Mouse (Mus musculus): ENCODE data around the gene Gm20662.

Gm20662 gene

DNA sequence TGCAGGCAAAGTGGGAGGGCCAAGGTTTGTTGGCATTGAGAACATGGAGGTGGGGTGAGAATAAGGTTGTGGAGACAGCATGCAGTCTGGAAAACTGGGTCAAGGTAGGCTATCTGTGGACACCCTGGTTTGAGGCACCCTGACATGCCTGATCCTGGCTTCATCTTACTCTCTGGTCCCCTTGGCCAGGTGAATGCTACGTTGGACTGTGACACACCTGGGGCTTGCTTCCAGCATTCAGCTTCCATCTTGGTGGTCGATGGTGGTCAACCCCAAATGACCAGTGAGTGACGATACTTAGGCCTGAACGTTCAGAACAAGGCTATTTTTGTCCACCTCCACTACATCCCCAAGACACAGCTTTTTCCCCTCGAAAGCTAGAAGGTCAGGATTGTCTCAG is at the start of gene Gm20662:
Gene Gm20662, plus strand, starts transcription at position 301 of the 400 bp plus-strand sequence.
- no peak for DNase-seq (ENCODE audit: low read depth, low spot score)

DNA sequence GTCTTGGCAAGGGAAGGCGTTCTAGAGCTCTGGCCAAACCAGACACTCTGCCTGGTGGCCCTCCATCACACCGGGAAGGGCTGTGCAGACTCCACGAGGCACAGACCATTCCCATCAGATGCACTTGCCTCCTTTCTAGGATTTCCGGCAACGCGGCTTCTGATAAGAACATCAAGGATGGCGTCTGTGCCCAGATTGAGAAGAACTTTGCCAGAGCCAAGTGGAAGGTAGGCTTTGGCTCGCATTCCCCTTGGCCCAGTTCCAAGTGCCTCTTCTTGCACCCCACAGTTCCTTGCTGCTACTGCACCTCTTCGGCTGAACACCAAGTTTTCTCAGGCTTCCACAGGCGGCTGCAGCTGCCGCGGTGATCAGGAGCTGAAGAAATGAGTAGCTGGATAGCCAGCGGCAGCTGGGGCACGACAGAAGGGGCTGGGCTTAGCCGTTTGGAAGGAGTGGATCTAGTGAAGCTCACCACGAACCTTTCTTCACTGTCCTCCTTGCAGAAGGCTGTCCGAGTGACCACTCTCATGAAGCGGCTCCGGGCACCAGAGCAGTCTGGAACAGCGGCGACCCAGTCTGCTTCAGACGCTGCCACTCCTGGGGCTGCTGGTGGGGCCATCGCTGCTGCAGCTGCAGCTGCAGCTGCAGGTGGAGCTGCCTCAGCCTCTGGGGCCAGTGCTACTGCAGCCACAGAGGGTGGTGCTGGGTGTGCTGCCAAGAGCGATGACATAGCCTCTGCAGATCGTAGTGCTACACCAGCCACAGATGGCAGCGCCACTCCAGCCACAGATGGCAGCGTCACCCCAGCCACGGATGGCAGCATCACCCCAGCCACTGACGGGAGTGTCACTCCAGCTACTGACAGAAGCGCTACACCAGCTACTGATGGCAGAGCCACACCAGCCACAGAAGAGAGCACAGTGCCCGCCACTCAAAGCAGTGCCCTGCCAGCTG is 48.6 kb upstream of the Gm20662 start:
- peak; percentile 18 for DNase-seq (ENCODE audit: low read depth, low spot score)

DNA sequence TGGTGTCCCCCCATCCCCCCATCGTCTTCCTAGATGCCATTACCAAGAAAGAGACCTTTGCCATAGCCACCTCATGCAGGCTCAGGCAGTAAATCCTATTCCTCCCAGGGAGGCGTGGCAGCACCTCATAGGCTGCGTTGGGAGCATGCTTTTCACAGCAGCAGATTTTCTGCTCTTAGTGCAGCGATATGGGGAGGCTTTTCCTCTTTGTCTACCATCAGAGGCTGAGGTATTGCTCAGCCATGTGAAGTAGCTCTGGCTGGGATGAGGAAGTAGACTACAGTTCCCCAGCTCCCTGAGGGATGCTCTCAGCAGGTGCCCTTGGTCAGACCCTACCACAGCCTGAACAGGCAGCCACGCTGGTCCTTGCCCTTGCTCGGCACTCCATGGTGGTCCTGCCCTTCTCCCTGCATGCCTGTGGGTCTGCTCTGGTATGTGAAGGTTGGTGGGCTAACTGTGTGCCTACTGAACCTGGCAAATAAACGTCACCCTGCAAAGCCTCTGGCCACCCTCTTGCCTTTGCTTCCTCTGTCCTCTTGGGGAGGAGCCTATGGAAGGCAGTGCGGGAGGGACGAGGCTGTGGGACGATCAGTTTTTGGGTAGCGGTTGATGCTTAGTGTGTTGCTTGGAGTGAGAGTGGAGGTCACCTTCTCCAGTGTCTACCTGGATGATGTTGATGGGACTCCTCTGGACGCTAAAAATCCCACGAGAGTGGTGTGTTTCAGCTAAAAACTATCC is 46.8 kb upstream of the Gm20662 start:
- DNase-seq (ENCODE audit: low read depth, low spot score), result no peak

DNA sequence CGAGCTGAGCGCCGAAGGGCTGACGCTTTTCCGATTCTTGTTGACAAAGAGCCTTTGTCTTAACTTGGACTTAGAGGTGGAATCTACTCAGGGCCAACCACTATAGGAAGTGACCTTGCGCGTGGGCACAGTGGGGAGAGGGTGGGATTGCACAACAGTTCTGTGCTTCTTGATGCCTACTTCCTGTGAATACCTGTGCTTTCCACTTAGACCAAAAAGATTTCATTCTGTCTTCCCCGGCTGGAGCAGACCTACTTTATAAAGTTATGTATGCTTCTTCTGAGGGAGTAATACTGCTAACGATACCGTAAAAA is 46.3 kb upstream of the Gm20662 start, which contains the start of gene Traip:
Gene Traip, plus strand, starts transcription at position 215 of the 314 bp plus-strand sequence.
- DNase-seq (ENCODE audit: low read depth, low spot score), result no peak

- DNase-seq (ENCODE audit: low read depth, low spot score), result peak; percentile 82
Measured at GRCm38 (mm10) chr9:107950460-107951355, 45.4 kb upstream of the Gm20662 start.

DNA sequence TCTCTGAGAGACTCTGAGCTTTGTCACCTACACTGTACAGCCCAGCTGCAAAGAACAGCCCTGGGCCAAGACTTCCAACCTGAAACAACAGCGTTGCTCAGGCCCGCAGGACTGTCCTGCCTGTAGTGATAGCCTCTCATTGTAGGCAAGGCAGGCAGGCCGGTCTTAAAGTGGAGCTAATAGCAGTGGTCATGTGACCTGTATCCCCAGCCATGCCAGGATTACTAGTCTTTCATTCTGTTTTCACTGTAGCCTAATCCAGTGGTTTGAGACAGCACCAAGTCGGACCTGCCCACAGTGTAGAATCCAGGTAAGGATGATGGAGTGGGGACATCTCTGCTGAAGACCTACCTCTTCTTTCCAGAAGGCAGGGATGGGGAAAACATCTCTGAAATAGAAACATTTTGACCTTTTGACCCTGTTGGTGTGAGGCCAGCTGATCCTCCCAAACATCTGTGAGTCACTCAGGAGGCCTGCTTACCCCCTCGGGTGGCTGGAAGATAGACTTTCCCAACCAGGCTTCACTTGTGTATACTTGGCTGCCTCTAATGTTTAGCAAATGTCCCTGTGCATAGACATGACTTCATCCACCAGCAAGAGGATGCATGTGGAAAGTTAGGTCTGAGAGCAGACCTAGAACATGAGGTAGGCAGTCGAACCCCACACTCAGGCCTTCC is 40.4 kb upstream of the Gm20662 start:
- no peak for DNase-seq (ENCODE audit: low read depth, low spot score)

- no peak for DNase-seq (ENCODE audit: low read depth, low spot score)
Measured at GRCm38 (mm10) chr9:107957141-107957540, 39.0 kb upstream of the Gm20662 start.

DNA sequence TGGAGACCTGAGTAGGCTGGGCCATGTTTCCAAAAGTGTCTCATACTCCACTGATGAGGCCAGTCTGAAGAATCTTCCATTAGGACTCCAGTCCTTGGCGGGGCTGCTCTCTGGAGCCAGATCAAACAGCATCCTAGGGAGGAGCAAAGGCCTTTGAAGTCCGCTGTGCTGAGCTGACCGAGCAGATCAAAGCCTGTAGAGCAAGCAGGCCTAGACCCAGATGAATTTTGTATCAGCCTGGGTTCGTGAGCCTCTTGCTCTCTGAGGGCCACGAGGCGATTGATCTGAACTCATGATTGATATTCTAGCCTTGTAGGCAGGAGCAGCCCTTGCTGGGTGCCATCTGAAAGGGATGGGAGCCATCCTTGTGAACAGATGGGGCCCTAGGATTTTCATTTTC is 36.3 kb upstream of the Gm20662 start:
- DNase-seq (ENCODE audit: low read depth, low spot score), result no peak

- peak; percentile 36 for DNase-seq (ENCODE audit: low read depth, low spot score)
Measured at GRCm38 (mm10) chr9:107960928-107961327, 35.2 kb upstream of the Gm20662 start.

GRCm38 (mm10) chr9:107961351-107961762 is 34.8 kb upstream of the Gm20662 start:
- no peak for DNase-seq (ENCODE audit: low read depth, low spot score)

DNA sequence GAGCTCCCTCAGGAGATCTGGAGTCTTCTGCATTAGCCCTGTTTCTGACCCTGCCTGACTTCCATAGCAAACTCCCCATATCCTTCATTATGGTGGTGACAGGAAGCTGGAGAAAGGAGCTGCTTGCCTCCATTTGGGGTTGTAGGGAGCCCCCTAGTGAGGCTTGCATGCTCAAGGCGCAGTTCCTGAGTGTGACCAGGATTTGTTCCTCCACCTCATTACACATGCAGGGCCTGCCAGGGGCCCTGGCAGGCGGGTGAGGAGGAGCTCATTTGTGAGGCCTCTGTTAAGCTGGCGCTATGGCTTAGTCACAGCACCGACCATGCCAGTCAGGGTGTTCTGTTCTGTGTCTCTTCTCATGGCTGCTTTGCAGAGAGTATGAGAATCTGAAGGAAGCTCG is 34.3 kb upstream of the Gm20662 start:
- no peak for DNase-seq (ENCODE audit: low read depth, low spot score)

- no peak for DNase-seq (ENCODE audit: low read depth, low spot score)
Measured at GRCm38 (mm10) chr9:107962916-107963315, 33.2 kb upstream of the Gm20662 start.

DNA sequence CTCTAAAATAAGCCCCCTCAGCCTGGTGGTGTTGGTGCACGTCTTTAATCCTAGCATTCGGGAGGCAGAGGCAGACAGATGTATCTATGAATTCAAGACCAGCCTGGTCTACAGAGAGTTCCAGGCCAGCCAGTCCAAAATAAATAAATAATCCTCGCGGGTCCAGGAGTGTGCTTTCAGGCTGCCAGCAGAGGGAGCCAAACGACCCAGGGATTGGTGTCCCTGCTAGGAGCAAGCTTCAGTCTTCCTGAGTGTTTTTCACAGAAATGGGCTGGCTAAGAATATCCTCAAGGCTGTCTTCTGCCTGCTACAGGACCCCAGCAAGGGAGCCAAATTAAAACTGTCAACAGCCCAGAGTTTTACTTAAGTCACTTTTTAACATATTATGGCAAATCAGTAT is 32.4 kb upstream of the Gm20662 start:
- peak; percentile 74 for DNase-seq (ENCODE audit: low read depth, low spot score)

- DNase-seq (ENCODE audit: low read depth, low spot score), result no peak
Measured at GRCm38 (mm10) chr9:107964681-107965080, 31.5 kb upstream of the Gm20662 start.

- DNase-seq (ENCODE audit: low read depth, low spot score), result no peak
Measured at GRCm38 (mm10) chr9:107966676-107967075, 29.5 kb upstream of the Gm20662 start.

- no peak for DNase-seq (ENCODE audit: low read depth, low spot score)
Measured at GRCm38 (mm10) chr9:107967437-107967836, 28.7 kb upstream of the Gm20662 start.

GRCm38 (mm10) chr9:107968531-107968930 is 27.6 kb upstream of the Gm20662 start:
- no peak for DNase-seq (ENCODE audit: low read depth, low spot score)

- DNase-seq (ENCODE audit: low read depth, low spot score), result no peak
Measured at GRCm38 (mm10) chr9:107970311-107970710, 25.8 kb upstream of the Gm20662 start.

DNA sequence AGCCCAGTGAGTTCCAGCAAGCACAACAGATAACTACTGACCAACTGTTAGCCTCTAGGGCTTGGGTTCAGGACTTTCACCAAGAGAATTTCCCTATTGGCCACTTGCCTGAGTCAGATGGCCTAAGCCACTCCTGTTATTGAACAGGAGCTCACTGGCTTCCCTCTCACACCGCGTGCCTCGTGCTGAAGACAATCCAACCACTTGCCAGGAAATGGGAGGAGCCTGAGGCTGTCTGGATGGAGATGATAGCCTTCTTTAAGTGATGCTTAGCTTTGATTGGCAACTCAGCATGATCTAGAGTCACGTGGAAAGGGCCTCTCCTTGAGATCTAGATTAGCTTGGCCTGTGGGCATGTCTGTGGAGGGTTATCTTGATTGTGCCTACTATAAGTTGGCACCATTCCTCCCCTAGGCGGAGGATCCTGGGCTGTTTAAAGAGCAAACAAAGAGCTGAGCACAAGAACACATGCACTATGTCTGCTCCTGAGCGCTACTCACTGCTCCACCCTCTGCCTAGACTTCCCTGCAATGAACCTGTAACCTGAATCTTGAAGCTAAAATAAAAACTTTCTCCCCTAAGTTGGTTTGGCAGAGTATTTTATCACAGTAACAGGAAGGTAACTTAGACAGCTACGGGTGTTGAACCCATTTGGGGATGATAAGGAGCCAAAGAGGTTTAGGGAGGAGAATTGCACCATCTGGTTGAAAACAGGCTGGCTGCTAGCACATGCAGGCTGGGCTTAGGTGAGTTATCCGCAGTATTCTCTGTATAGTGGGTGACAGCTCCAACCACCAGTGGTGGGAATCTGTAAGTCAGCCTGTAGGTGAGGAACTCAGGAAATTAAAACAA is 24.2 kb upstream of the Gm20662 start:
- no peak for DNase-seq (ENCODE audit: low read depth, low spot score)

DNA sequence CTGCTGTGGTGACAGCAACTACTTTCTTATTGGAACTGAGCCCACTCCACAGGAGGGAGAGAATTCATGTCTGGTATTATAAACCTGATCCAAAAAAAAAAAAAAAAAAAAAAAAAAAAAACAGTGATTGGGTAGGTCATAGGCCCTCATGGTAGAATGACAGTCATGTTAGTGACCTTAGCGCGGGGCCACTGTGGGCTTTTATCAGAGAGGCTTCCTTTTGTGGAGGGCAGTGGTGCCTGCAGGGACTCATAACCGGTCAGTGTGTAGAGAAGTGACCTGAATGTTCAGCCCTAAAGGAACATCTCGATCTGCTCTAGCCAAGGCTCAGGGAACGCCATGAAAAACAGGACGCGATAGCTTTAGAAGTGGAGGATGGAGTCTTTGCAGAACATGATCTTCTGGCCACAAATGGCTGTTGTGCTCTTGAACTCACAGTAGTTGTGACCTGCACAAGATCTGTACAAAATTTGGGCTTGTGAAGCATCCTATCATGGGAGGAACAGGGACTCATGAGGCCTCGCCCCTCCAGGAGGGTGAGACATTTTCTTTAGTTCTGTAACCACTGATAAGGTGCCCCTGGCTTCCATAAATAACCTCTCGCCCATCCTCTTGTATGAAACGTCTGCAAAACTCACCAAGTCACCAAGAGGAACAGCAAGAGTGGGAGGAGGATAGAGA is 21.5 kb upstream of the Gm20662 start:
- DNase-seq (ENCODE audit: low read depth, low spot score), result no peak
